Mouse (Mus musculus): Measurements from ENCODE around the gene Prkcz. TPM values are rescaled to one million over a fixed set of nuclear protein-coding genes. Genes with fewer than 3 reads are reported as not detected.
"Not testable (repeated sequence)": the region's sequence is repeated elsewhere in the genome, so short reads cannot be mapped to it uniquely, and the experiment has no call there.

The Prkcz gene
- polyA plus RNA-seq, 1 experiment from 2014 or later = 1.9 TPM

- Histone ChIP-seq H3K27ac (no peak overlapping the region), H3K4me1 (replicated peaks) (no peaks in the 10 kb centered on the region), H3K4me2 (no peak overlapping the region), H3K36me3 (no peaks in the 10 kb centered on the region), H3K9me3 (replicated peaks) (no peaks in the 10 kb centered on the region), H3K4me3 (replicated peaks) (no peak overlapping the region), H3K27me3 (no peaks in the 10 kb centered on the region), H3K9ac (no peak overlapping the region)
- no peak for DNase-seq
- 63% methylated on average over 7 of the region's 7 CpGs for WGBS (ENCODE audit: insufficient replicate concordance)
- ATAC-seq (ENCODE audit: low read depth) = no peak
Measured at GRCm38 (mm10) chr4:155332253-155332652, 28.9 kb downstream of the Prkcz start.

- not testable (repeated sequence) for H3K27me3 ChIP-seq; H3K9ac ChIP-seq; H3K27ac ChIP-seq; H3K4me3 ChIP-seq (replicated peaks); H3K36me3 ChIP-seq; H3K4me1 ChIP-seq (replicated peaks); H3K4me2 ChIP-seq; DNase-seq; H3K9me3 ChIP-seq (replicated peaks); ATAC-seq (ENCODE audit: low read depth)
- 72% methylated on average over 11 of the region's 11 CpGs for WGBS (ENCODE audit: insufficient replicate concordance)
Measured at GRCm38 (mm10) chr4:155328385-155328784, 32.8 kb downstream of the Prkcz start.

- H3K9ac ChIP-seq = no peak overlapping the region
- DNase-seq (no peak), ATAC-seq (ENCODE audit: low read depth) (no peak)
- no peaks in the 10 kb centered on the region for H3K36me3 ChIP-seq
- 61% methylated on average over 5 of the region's 5 CpGs for WGBS (ENCODE audit: insufficient replicate concordance)
- no peak overlapping the region for H3K4me2 ChIP-seq
- peaks cover 7% of the 10 kb centered on the region; the same call in 1 of the 2 replicates for H3K27me3 ChIP-seq
- H3K4me3 ChIP-seq (replicated peaks) = no peak overlapping the region
- H3K27ac ChIP-seq = no peak overlapping the region
- no peaks in the 10 kb centered on the region for H3K9me3 ChIP-seq (replicated peaks)
- H3K4me1 ChIP-seq (replicated peaks) = peaks cover 7% of the 10 kb centered on the region; the same call in 1 of the 2 replicates
Measured at GRCm38 (mm10) chr4:155325773-155326172, 35.4 kb downstream of the Prkcz start.

GRCm38 (mm10) chr4:155324511-155324910, 36.6 kb downstream of the Prkcz start:
- no peak overlapping the region for H3K27ac ChIP-seq

GRCm38 (mm10) chr4:155323081-155323795, 37.9 kb downstream of the Prkcz start:
- ATAC-seq (ENCODE audit: low read depth) (peak; percentile 39; the same call in 1 of the 2 replicates), DNase-seq (no peak)
- H3K27ac ChIP-seq = no peak overlapping the region
- WGBS (ENCODE audit: insufficient replicate concordance) = 42% methylated on average over 3 of the region's 3 CpGs
- H3K4me1 ChIP-seq (replicated peaks) = peaks cover 7% of the 10 kb centered on the region; the same call in 1 of the 2 replicates
- H3K4me2 ChIP-seq = no peak overlapping the region
- H3K4me3 ChIP-seq (replicated peaks) = no peak overlapping the region
- no peaks in the 10 kb centered on the region for H3K36me3 ChIP-seq
- no peak overlapping the region for H3K9ac ChIP-seq
- peaks cover 7% of the 10 kb centered on the region; the same call in 1 of the 2 replicates for H3K27me3 ChIP-seq
- H3K9me3 ChIP-seq (replicated peaks) = no peaks in the 10 kb centered on the region

More at GRCm38 (mm10) chr4:155324511-155324910, 36.6 kb downstream of the Prkcz start:
- Histone ChIP-seq H3K4me1 (replicated peaks) (peaks cover 7% of the 10 kb centered on the region; the same call in 1 of the 2 replicates), H3K4me3 (replicated peaks) (no peak overlapping the region), H3K9me3 (replicated peaks) (no peaks in the 10 kb centered on the region), H3K27me3 (peaks cover 7% of the 10 kb centered on the region; the same call in 1 of the 2 replicates), H3K36me3 (no peaks in the 10 kb centered on the region), H3K9ac (no peak overlapping the region), H3K4me2 (no peak overlapping the region)
- ATAC-seq (ENCODE audit: low read depth) (no peak), DNase-seq (no peak)
- WGBS (ENCODE audit: insufficient replicate concordance) = 48% methylated on average over 8 of the region's 8 CpGs

GRCm38 (mm10) chr4:155320281-155321244, 40.6 kb downstream of the Prkcz start:
- ATAC-seq (ENCODE audit: low read depth) (no peak), DNase-seq (no peak)
- H3K4me1 ChIP-seq (replicated peaks) = peaks cover 7% of the 10 kb centered on the region; the same call in 1 of the 2 replicates
- no peaks in the 10 kb centered on the region for H3K36me3 ChIP-seq
- no peaks in the 10 kb centered on the region for H3K9me3 ChIP-seq (replicated peaks)
- WGBS (ENCODE audit: insufficient replicate concordance) = 51% methylated on average over 15 of the region's 15 CpGs
- H3K27me3 ChIP-seq = peaks cover 7% of the 10 kb centered on the region; the same call in 1 of the 2 replicates
- no peak overlapping the region for H3K4me3 ChIP-seq (replicated peaks)
- no peak overlapping the region for H3K27ac ChIP-seq
- H3K9ac ChIP-seq = no peak overlapping the region
- H3K4me2 ChIP-seq = no peak overlapping the region

- H3K4me3 ChIP-seq (replicated peaks) = no peak overlapping the region
- peaks cover 7% of the 10 kb centered on the region; the same call in 1 of the 2 replicates for H3K27me3 ChIP-seq
- H3K27ac ChIP-seq = no peak overlapping the region
- DNase-seq (no peak), ATAC-seq (ENCODE audit: low read depth) (peak; percentile 74)
- 23% methylated on average over 2 of the region's 2 CpGs for WGBS (ENCODE audit: insufficient replicate concordance)
- no peak overlapping the region for H3K9ac ChIP-seq
- H3K36me3 ChIP-seq = no peaks in the 10 kb centered on the region
- H3K4me2 ChIP-seq = no peak overlapping the region
- no peaks in the 10 kb centered on the region for H3K9me3 ChIP-seq (replicated peaks)
- peaks cover 6% of the 10 kb centered on the region; the same call in 1 of the 2 replicates for H3K4me1 ChIP-seq (replicated peaks)
Measured at GRCm38 (mm10) chr4:155318266-155318665, 42.9 kb downstream of the Prkcz start.

- H3K4me2 ChIP-seq = no peak overlapping the region
- H3K27ac ChIP-seq = no peak overlapping the region
- no peaks in the 10 kb centered on the region for H3K36me3 ChIP-seq
- no peaks in the 10 kb centered on the region for H3K9me3 ChIP-seq (replicated peaks)
- no peak overlapping the region for H3K9ac ChIP-seq
- WGBS (ENCODE audit: insufficient replicate concordance) = 72% methylated on average over 3 of the region's 3 CpGs
- H3K4me3 ChIP-seq (replicated peaks) = no peak overlapping the region
- no peak for ATAC-seq (ENCODE audit: low read depth)
- no peak for DNase-seq
- no peaks in the 10 kb centered on the region for H3K27me3 ChIP-seq
- no peaks in the 10 kb centered on the region for H3K4me1 ChIP-seq (replicated peaks)
Measured at GRCm38 (mm10) chr4:155315031-155315430, 46.1 kb downstream of the Prkcz start.

- no peak overlapping the region for H3K27ac ChIP-seq
- no peaks in the 10 kb centered on the region for H3K9me3 ChIP-seq (replicated peaks)
- no peak overlapping the region for H3K9ac ChIP-seq
- peaks cover 10% of the 10 kb centered on the region for H3K4me1 ChIP-seq (replicated peaks)
- ATAC-seq (ENCODE audit: low read depth) (no peak), DNase-seq (no peak)
- 65% methylated on average over 12 of the region's 12 CpGs for WGBS (ENCODE audit: insufficient replicate concordance)
- no peak overlapping the region for H3K4me2 ChIP-seq
- H3K4me3 ChIP-seq (replicated peaks) = no peak overlapping the region
- no peaks in the 10 kb centered on the region for H3K27me3 ChIP-seq
- no peaks in the 10 kb centered on the region for H3K36me3 ChIP-seq
Measured at GRCm38 (mm10) chr4:155308679-155309078, 52.5 kb downstream of the Prkcz start.

- Histone ChIP-seq H3K27ac (no peak overlapping the region), H3K9me3 (replicated peaks) (no peaks in the 10 kb centered on the region), H3K4me3 (replicated peaks) (no peak overlapping the region), H3K27me3 (no peaks in the 10 kb centered on the region), H3K4me2 (peak overlapping the region; percentile 24; the same call in 1 of the 2 replicates), H3K4me1 (replicated peaks) (peaks cover 10% of the 10 kb centered on the region), H3K36me3 (no peaks in the 10 kb centered on the region), H3K9ac (no peak overlapping the region)
- under 1% methylated on average over 11 of the region's 11 CpGs for WGBS (ENCODE audit: insufficient replicate concordance)
- ATAC-seq (ENCODE audit: low read depth) (peak; percentile 50), DNase-seq (peak; percentile 15)
Measured at GRCm38 (mm10) chr4:155308068-155308467, 53.1 kb downstream of the Prkcz start.

GRCm38 (mm10) chr4:155307591-155307990, 53.6 kb downstream of the Prkcz start:
- 42% methylated on average over 5 of the region's 5 CpGs for WGBS (ENCODE audit: insufficient replicate concordance)
- Histone ChIP-seq H3K4me2 (peak overlapping the region; percentile 24; the same call in 1 of the 2 replicates), H3K27me3 (no peaks in the 10 kb centered on the region), H3K36me3 (no peaks in the 10 kb centered on the region), H3K9me3 (replicated peaks) (no peaks in the 10 kb centered on the region), H3K4me3 (replicated peaks) (no peak overlapping the region), H3K4me1 (replicated peaks) (peaks cover 10% of the 10 kb centered on the region), H3K9ac (no peak overlapping the region), H3K27ac (no peak overlapping the region)
- DNase-seq (no peak), ATAC-seq (ENCODE audit: low read depth) (no peak)
